Mouse (Mus musculus) CD8-positive naive resting alpha-beta T cell, adult 2 months (primary cell): Measurements from ENCODE around the gene Slc8b1.

Experiments
- DNase-seq, 2 experiments: peaks; one replicate each; pipeline ENCODE4 v3.0.0; 2022; ENCODE audit warnings: low read depth in 2 of 2, low spot score in 2 of 2

The Slc8b1 gene

GRCm38 (mm10) chr5:120495064-120495702, 15.8 kb upstream of the Slc8b1 start:
- DNase-seq: no peak

GRCm38 (mm10) chr5:120495703-120496226, 15.2 kb upstream of the Slc8b1 start:
- no peak for DNase-seq

- no peak for DNase-seq
Observed at GRCm38 (mm10) chr5:120497071-120497470, 13.9 kb upstream of the Slc8b1 start.

GRCm38 (mm10) chr5:120499202-120499601, 11.8 kb upstream of the Slc8b1 start:
- DNase-seq: no peak

GRCm38 (mm10) chr5:120500609-120501008, 10.4 kb upstream of the Slc8b1 start:
- peak in 1 of 2 experiments; percentile 19 for DNase-seq

- DNase-seq: no peak
Observed at GRCm38 (mm10) chr5:120502147-120502621, 8.8 kb upstream of the Slc8b1 start.

GRCm38 (mm10) chr5:120502675-120503143, 8.3 kb upstream of the Slc8b1 start:
- no peak for DNase-seq

GRCm38 (mm10) chr5:120503144-120503795, 7.7 kb upstream of the Slc8b1 start, which contains the start of gene Plbd2:
Gene Plbd2 (minus strand): TSS chr5:120503625.
- peak; percentile 59 to 66 for DNase-seq

- DNase-seq: peak; percentile 58 to 61
Observed at GRCm38 (mm10) chr5:120505368-120505767, 5.6 kb upstream of the Slc8b1 start.

GRCm38 (mm10) chr5:120505781-120506180, 5.2 kb upstream of the Slc8b1 start:
- DNase-seq: no peak

- DNase-seq: no peak
Observed at GRCm38 (mm10) chr5:120506490-120506889, 4.5 kb upstream of the Slc8b1 start.

- DNase-seq: no peak
Observed at GRCm38 (mm10) chr5:120507311-120507710, 3.7 kb upstream of the Slc8b1 start.

GRCm38 (mm10) chr5:120511643-120512220, 764 bp downstream of the Slc8b1 start:
- no peak for DNase-seq

- no peak for DNase-seq
Observed at GRCm38 (mm10) chr5:120512911-120513555, 2.1 kb downstream of the Slc8b1 start.

- no peak for DNase-seq
Observed at GRCm38 (mm10) chr5:120514031-120514677, 3.2 kb downstream of the Slc8b1 start.

- DNase-seq: no peak
Observed at GRCm38 (mm10) chr5:120514754-120515153, 3.8 kb downstream of the Slc8b1 start.

GRCm38 (mm10) chr5:120515451-120515850, 4.5 kb downstream of the Slc8b1 start:
- no peak for DNase-seq

GRCm38 (mm10) chr5:120516221-120516984, 5.4 kb downstream of the Slc8b1 start:
- no peak for DNase-seq

GRCm38 (mm10) chr5:120517552-120517951, 6.6 kb downstream of the Slc8b1 start:
- DNase-seq: no peak

GRCm38 (mm10) chr5:120522649-120523048, 11.7 kb downstream of the Slc8b1 start:
- DNase-seq: peak in 1 of 2 experiments; percentile 46
